Mouse (Mus musculus) right cerebral cortex, adult 18-20 months (tissue): ENCODE data around the gene Bhlhe23.

Experiments
- DNase-seq: peaks from one replicate; pipeline ENCODE4 v3.0.0; 2022; ENCODE audit warnings: mixed read lengths

Gene Bhlhe23

GRCm38 (mm10) chr2:180776793-180777192 is at the start of gene Bhlhe23:
TSS of gene Bhlhe23 (minus strand) at chr2:180776900.
- no peak for DNase-seq

- peak; percentile 85 for DNase-seq
Observed at GRCm38 (mm10) chr2:180825147-180825941, 48.6 kb upstream of the Bhlhe23 start.

- peak; percentile 67 for DNase-seq
Observed at GRCm38 (mm10) chr2:180824724-180825123, 48.0 kb upstream of the Bhlhe23 start.

GRCm38 (mm10) chr2:180824061-180824460 is 47.4 kb upstream of the Bhlhe23 start:
- DNase-seq: peak; percentile 76

GRCm38 (mm10) chr2:180822476-180822875 is 45.8 kb upstream of the Bhlhe23 start:
- DNase-seq: peak; percentile 88

GRCm38 (mm10) chr2:180819504-180819903 is 42.8 kb upstream of the Bhlhe23 start:
- DNase-seq: no peak

- no peak for DNase-seq
Observed at GRCm38 (mm10) chr2:180816440-180817065, 39.9 kb upstream of the Bhlhe23 start.

GRCm38 (mm10) chr2:180813982-180814568 is 37.4 kb upstream of the Bhlhe23 start:
- DNase-seq: no peak

- no peak for DNase-seq
Observed at GRCm38 (mm10) chr2:180811002-180811401, 34.3 kb upstream of the Bhlhe23 start.

GRCm38 (mm10) chr2:180809510-180809909 is 32.8 kb upstream of the Bhlhe23 start:
- no peak for DNase-seq

- DNase-seq: peak; percentile 75
Observed at GRCm38 (mm10) chr2:180805966-180806365, 29.3 kb upstream of the Bhlhe23 start.

- DNase-seq: no peak
Observed at GRCm38 (mm10) chr2:180796008-180796407, 19.3 kb upstream of the Bhlhe23 start.

GRCm38 (mm10) chr2:180795597-180795996 is 18.9 kb upstream of the Bhlhe23 start:
- no peak for DNase-seq

- no peak for DNase-seq
Observed at GRCm38 (mm10) chr2:180794422-180794821, 17.7 kb upstream of the Bhlhe23 start.

- DNase-seq: peak; percentile 59
Observed at GRCm38 (mm10) chr2:180791674-180792073, 15.0 kb upstream of the Bhlhe23 start.

- peak; percentile 30 for DNase-seq
Observed at GRCm38 (mm10) chr2:180788843-180789242, 12.1 kb upstream of the Bhlhe23 start.

GRCm38 (mm10) chr2:180788386-180788785 is 11.7 kb upstream of the Bhlhe23 start:
- DNase-seq: peak; percentile 18

GRCm38 (mm10) chr2:180787566-180788232 is 11.0 kb upstream of the Bhlhe23 start:
- no peak for DNase-seq

GRCm38 (mm10) chr2:180786732-180787131 is 10.0 kb upstream of the Bhlhe23 start:
- DNase-seq: peak; percentile 44

- DNase-seq: no peak
Observed at GRCm38 (mm10) chr2:180780282-180780681, 3.6 kb upstream of the Bhlhe23 start.

GRCm38 (mm10) chr2:180779226-180780104 is 2.8 kb upstream of the Bhlhe23 start:
- DNase-seq: peak; percentile 56

GRCm38 (mm10) chr2:180775641-180776040 is 1.1 kb downstream of the Bhlhe23 start:
- no peak for DNase-seq
